ENCODE assay signal across 18 mouse cellular contexts in genomic region chr7:80501006-80501405, GRCm38 (mm10). TPM values are rescaled to one million over a fixed set of nuclear protein-coding genes. Genes with fewer than 3 reads are reported as not detected.
A peak's percentile ranks its signal among the peaks of the same experiment; 100 is the strongest.
DNase-seq lines count a peak whose midpoint lies in the region; ATAC-seq and TF ChIP-seq lines count a peak whose summit lies in the region.
"Had no signal": no experiment of that assay in that cellular context is flagged by ENCODE, and none has a peak within 500 bp of the region (broad histone marks: within the 10 kb centered on the region; RNA-seq: fewer than 3 reads in every experiment).

No protein-coding gene starts in this region.

- no peak overlapping the region for H3K9ac ChIP-seq in heart, embryonic 12.5 days
- no peak overlapping the region for H3K9ac ChIP-seq in liver, embryonic 15.5 days
- H3K9ac ChIP-seq in liver, embryonic 12.5 days, result no peak overlapping the region
- H3K9ac ChIP-seq: neural tube, embryonic 13.5 days had no signal

- H3K27me3 ChIP-seq in heart, embryonic 12.5 days (replicated peaks), result no peaks in the 10 kb centered on the region
- no peaks in the 10 kb centered on the region for H3K27me3 ChIP-seq in liver, embryonic 15.5 days
- H3K27me3 ChIP-seq in liver, embryonic 12.5 days (replicated peaks), result no peaks in the 10 kb centered on the region
- H3K27me3 ChIP-seq: neural tube, embryonic 13.5 days had no signal

- peaks cover 24% of the 10 kb centered on the region for H3K4me1 ChIP-seq in heart, embryonic 12.5 days (replicated peaks)
- H3K4me1 ChIP-seq in liver, embryonic 15.5 days (replicated peaks), result peaks cover 28% of the 10 kb centered on the region
- peaks cover 22% of the 10 kb centered on the region for H3K4me1 ChIP-seq in liver, embryonic 12.5 days
- peaks cover 43% of the 10 kb centered on the region for H3K4me1 ChIP-seq in bone marrow macrophage, adult 2 months (ENCODE audit: control insufficient read depth, insufficient read depth, low read length)
- H3K4me1 ChIP-seq: embryonic facial prominence, embryonic 10.5 days; neural tube, embryonic 13.5 days had no signal

- no peak for TF ChIP-seq POLR2A in bone marrow macrophage, adult 2 months (IDR thresholded peaks at IDR 0.05; ENCODE audit: borderline replicate concordance, low read depth, low read length)

- no peak for TF ChIP-seq CTCF in bone marrow macrophage, adult 2 months (IDR thresholded peaks at IDR 0.05; ENCODE audit: low read depth, low read length)

- peak overlapping the region; percentile 54; the same call in 1 of the 2 replicates for H3K27ac ChIP-seq in heart, embryonic 12.5 days (ENCODE audit: poor library complexity, severe bottlenecking)
- H3K27ac ChIP-seq in liver, embryonic 15.5 days (replicated peaks), result 0 out of 2 replicates have a peak overlapping the region, but pooled peaks have one; percentile 33
- H3K27ac ChIP-seq in liver, embryonic 12.5 days, result no peak overlapping the region
- peak overlapping the region; percentile 72 for H3K27ac ChIP-seq in bone marrow macrophage, adult 2 months (ENCODE audit: insufficient read depth, low read depth, low read length)
- H3K27ac ChIP-seq: embryonic facial prominence, embryonic 10.5 days; neural tube, embryonic 13.5 days; stomach, postnatal 0 days had no signal

- intact Hi-C loops in heart, postnatal 14 days (cut with DNase I), result no loop called here

- 44% methylated on average over 7 of the region's 7 CpGs for WGBS in heart, embryonic 12.5 days
- 65% methylated on average over 7 of the region's 7 CpGs for WGBS in liver, embryonic 15.5 days (ENCODE audit: insufficient replicate concordance)
- WGBS in liver, embryonic 12.5 days (ENCODE audit: insufficient replicate concordance), result 64% methylated on average over 7 of the region's 7 CpGs

- no peaks in the 10 kb centered on the region for H3K9me3 ChIP-seq in heart, embryonic 12.5 days (replicated peaks)
- H3K9me3 ChIP-seq in liver, embryonic 15.5 days (replicated peaks), result no peaks in the 10 kb centered on the region
- H3K9me3 ChIP-seq in liver, embryonic 12.5 days (replicated peaks), result no peaks in the 10 kb centered on the region
- H3K9me3 ChIP-seq: embryonic facial prominence, embryonic 10.5 days; neural tube, embryonic 13.5 days had no signal

- peaks cover 48% of the 10 kb centered on the region for H3K36me3 ChIP-seq in heart, embryonic 12.5 days
- peaks cover 84% of the 10 kb centered on the region for H3K36me3 ChIP-seq in liver, embryonic 15.5 days (replicated peaks)
- H3K36me3 ChIP-seq in liver, embryonic 12.5 days, result peaks cover 93% of the 10 kb centered on the region

- no peak overlapping the region for H3K4me3 ChIP-seq in heart, embryonic 12.5 days
- H3K4me3 ChIP-seq in liver, embryonic 15.5 days (replicated peaks), result no peak overlapping the region
- H3K4me3 ChIP-seq in liver, embryonic 12.5 days, result no peak overlapping the region
- H3K4me3 ChIP-seq in bone marrow macrophage, adult 2 months (ENCODE audit: insufficient read depth, low read length), result no peak overlapping the region
- H3K4me3 ChIP-seq: embryonic facial prominence, embryonic 10.5 days; neural tube, embryonic 13.5 days had no signal

- no peak for ATAC-seq in heart, embryonic 12.5 days (ENCODE audit: insufficient number of reproducible peaks, low FRiP score)
- ATAC-seq in liver, embryonic 15.5 days (ENCODE audit: insufficient read depth), result no peak
- ATAC-seq in liver, embryonic 12.5 days, result no peak

- no peak for DNase-seq in heart, postnatal 14 days
- peak; percentile 18 to 42 for DNase-seq in monocyte, adult 2 months (ENCODE audit: low read depth in 1 of 2, low spot score in 2 of 2)
- DNase-seq in neural tube, embryonic 10.5 days (ENCODE audit: extremely low spot score, low spot score), result no peak
- no peak for DNase-seq in kidney, postnatal 25 days
- DNase-seq: adrenal gland, adult 2 months; cerebellum, postnatal 10 days; gastrocnemius, postnatal 25 days; kidney, adult 9 months; midbrain, embryonic 14.5 days; spleen, adult 18-20 months; thymus, postnatal 4 days had no signal

- no peak overlapping the region for H3K4me2 ChIP-seq in heart, embryonic 12.5 days
- no peak overlapping the region for H3K4me2 ChIP-seq in liver, embryonic 15.5 days
- no peak overlapping the region for H3K4me2 ChIP-seq in liver, embryonic 12.5 days
- H3K4me2 ChIP-seq: neural tube, embryonic 13.5 days had no signal

RNA-seq across cellular contexts. Expression of gene Blm, which starts 33.9 kb away (rescaled TPM):
- polyA plus RNA-seq in heart, embryonic 12.5 days (2016; fragmentation: Nextera tagmentation; extraction: Ambion mirVana), result 26.7 and 29.7 TPM in 2 replicates
- total RNA-seq in heart, postnatal 14 days (2021), result 1 to 10 TPM; 3.2 to 4.2 TPM
- polyA plus RNA-seq in liver, embryonic 15.5 days (2015; fragmentation: Nextera tagmentation; extraction: Ambion mirVana), result 25.5 and 27.4 TPM in 2 replicates
- polyA plus RNA-seq in liver, embryonic 12.5 days (2016; fragmentation: Nextera tagmentation; extraction: Ambion mirVana), result 47.2 and 47.8 TPM in 2 replicates
- 10.2 and 13.6 TPM in 2 replicates for polyA plus RNA-seq in bone marrow macrophage, adult 2 months (2012; ENCODE audit: insufficient read depth, insufficient read length, missing spikeins)

Comparison
In these comparisons a context has a peak if more than half of its experiments do, and no peak if none do; other contexts are left out.
1. DNase-seq: peak in monocyte, adult 2 months (2 of 2); none in heart, postnatal 14 days (0 of 2), neural tube, embryonic 10.5 days (single experiment) and kidney, postnatal 25 days (0 of 2).